Mouse (Mus musculus): ENCODE data around the gene Itpkb.

The Itpkb gene

DNA sequence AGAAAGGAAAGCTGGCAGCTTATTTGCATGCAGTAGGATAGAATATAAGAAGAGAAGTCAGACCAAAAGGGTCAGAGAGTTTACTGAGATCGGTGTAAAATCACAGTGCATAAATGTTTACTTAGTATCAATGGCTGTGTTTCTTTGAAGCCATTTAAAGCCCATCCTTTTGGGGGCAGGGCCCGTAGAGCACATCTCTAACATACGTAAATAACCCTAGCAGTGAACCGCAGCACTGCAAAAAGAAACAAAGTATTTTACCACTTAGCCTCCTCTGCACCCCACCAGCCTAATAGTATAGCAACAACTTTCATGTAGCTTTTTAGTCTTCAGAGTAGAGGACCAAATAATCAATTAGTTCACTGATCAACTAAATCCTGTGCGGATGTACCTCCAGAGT lies 67.4 kb downstream of the Itpkb start:
- DNase-seq (ENCODE audit: low spot score in 2 of 2): no peak

DNA sequence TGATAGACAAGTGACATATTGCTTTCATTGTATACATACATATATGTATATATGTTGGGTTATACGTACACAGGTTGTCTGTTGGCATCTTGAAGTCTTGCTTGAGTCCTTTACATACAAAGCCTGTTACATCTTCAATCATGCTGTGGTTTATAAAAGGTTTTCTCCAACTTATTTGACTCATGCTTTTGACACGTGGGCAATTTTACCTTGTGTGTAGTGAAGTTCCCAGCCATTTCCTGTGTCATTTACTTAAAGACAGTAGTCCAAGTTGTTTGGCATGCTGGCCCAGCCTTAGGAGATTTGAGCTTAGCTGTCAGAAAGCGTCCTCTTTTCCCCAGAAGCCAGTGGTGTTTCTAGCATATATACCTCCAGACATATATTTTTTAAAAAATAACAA lies 68.2 kb downstream of the Itpkb start:
- no peak for DNase-seq (ENCODE audit: low spot score in 2 of 2)

DNA sequence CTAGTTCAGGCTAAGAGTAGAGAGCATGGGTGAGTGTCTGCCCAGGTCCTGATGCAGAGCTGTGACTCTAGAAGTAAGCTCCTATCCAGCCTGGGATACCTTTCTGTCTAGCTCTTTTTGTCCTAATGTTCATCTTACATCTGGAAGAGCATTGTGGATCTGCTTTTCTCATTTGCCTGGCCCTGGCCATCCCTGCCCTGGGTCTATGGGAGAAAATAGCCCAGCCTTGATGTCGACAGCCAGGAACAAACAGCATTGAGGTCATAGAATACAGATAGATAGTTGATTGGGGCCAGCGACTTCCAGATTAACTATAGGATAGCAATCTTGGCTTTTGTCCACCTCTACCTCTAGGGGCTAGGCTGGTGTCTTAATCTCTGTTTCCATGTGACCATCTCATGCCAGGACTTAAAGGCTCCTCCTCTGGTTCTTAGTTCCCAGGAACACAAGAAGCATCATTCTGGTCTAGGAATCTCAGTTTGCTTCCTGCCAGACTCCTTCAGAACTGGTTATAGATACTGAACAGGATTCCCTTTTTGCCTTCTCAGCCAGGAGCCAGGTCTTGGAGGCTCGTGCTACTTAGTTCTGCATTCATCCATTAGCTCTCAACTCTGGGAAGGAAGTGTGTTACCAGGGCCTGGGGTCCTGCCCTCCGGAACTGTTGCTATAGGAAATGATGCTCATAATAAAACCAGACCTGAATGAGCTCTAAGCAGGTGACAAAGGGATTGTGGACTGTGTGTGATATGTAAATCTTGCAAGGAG lies 70.6 kb downstream of the Itpkb start:
- no peak for DNase-seq (ENCODE audit: low spot score in 2 of 2)

DNA sequence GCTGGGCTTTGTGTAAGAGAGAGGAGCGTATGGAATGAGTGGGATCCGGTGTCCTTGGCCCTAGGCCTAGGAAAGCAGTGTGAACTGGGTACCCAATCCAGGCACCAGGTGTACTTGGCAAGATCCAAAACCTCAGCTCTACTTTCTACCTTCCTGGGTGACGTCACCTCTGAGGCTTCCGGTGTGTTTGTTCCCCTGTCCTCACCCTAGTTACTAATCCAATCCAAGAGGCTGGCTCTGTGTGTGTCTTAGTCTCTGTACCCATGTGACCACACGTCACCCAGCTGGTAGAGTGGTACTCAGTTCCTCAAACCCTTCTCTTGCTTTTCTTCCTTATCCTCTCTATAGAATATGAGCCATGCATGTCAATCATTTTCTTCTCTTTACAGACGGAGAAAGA lies 71.4 kb downstream of the Itpkb start:
- DNase-seq (ENCODE audit: low spot score in 2 of 2): no peak

DNA sequence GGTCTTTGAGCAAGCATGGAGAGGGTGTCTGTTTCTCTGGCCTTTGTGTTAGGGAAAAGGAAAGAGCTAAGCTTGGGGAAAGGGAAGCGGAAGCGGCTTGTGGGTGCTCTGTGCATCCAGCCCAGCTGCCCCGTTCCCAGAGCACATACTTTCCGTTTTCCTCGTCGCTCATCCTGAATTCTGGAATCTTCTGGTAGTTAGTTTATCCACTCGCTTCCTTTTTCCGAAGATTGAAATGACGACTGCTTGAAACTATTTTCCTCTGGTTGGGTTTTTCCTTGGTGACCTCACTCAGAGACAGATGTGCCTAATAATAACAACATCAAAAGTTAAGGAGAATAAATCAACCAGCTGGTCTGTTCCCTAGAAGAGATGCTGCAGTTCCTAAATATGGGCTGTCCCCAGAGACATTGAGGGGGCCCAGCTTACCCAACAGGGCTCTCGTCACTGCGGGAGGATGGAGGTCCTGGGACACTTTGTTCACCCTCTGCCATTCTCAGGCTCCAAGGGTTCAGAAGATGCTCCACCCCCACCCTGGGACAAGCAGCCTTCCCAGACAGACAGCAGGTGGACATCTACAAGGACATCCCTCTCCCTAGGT lies 72.3 kb downstream of the Itpkb start:
- no peak for DNase-seq (ENCODE audit: low spot score in 2 of 2)

DNA sequence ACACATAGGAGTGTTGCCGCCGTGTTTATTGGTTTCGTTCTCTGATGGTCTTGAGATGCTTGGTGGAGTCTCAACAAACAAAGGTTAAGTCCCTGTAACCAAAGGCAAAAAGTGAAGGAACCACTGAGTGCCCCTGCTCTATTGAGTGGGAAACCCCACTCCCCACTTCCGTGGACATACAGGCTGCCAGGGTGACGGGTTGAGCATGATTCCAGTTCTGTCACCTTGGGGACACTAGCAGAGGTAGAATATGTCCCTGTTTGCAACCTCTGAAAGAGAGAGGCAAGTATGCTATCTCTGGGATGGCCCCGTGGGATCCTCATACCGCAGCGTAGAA lies 73.0 kb downstream of the Itpkb start:
- no peak for DNase-seq (ENCODE audit: low spot score in 2 of 2)

DNA sequence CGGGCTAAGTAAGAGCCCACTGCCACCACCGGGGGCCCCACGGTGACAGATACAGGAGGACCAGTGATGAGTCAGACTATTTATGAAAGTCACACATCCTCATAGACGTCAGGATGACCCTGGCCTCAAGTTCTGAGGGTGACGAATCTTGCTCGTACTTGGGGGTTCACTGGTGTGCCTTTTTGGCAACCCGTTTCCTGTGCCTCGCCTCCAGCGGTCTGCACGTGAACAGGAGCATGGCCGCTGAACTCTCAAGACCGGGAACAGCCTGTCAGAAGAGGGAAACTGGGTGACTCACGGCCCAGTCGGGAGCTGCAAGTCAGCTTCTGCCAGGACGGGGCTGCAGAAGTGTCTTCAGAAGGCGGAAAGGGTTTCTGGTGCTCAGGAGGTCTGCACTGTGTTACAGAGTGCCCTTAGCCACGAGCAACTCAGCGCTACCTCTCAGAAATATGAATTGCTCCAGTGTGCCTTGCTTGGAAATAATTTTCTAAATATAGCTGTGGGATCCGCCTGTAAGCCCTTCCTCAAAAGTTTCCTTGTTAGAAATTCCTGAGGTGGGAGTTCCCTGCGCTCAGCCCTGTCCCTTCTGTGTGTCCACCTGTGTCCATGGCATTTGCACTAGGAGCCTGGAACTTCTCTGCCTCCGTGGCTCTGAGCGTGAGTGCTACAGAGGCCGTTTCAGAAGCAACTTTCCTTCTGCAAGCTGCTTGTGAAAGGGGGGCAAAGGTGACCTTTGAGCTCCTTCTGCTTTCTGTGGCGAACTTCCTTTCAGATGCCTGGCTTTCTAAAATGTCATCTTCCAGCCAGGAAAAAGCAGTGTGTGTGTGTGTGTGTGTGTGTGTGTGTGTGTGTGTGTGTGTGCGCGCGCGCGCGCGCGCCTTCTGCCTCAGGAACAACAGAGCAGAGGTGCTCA lies 73.7 kb downstream of the Itpkb start:
- peak in 1 of 2 experiments; percentile 5 for DNase-seq (ENCODE audit: low spot score in 2 of 2)

DNA sequence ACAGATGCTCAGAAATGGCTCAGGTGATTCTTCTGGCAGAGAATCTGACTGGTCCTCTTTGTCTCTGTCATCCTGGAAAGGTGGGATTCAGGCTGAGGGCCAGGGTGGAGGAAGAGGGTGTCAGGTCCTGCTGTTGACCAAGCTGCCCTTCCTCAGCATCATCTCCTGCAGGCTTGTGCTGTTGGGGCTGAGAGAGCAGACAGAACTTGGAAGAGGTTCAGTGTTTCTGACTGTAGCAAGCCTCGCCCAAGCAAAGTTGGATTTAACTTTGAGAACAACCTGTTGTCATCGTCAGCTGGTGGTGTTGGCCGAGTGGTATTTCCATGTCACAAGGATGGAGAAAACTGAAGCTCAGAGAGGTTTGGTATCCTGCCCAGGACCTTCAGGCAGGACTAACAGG lies 74.4 kb downstream of the Itpkb start:
- no peak for DNase-seq (ENCODE audit: low spot score in 2 of 2)

DNA sequence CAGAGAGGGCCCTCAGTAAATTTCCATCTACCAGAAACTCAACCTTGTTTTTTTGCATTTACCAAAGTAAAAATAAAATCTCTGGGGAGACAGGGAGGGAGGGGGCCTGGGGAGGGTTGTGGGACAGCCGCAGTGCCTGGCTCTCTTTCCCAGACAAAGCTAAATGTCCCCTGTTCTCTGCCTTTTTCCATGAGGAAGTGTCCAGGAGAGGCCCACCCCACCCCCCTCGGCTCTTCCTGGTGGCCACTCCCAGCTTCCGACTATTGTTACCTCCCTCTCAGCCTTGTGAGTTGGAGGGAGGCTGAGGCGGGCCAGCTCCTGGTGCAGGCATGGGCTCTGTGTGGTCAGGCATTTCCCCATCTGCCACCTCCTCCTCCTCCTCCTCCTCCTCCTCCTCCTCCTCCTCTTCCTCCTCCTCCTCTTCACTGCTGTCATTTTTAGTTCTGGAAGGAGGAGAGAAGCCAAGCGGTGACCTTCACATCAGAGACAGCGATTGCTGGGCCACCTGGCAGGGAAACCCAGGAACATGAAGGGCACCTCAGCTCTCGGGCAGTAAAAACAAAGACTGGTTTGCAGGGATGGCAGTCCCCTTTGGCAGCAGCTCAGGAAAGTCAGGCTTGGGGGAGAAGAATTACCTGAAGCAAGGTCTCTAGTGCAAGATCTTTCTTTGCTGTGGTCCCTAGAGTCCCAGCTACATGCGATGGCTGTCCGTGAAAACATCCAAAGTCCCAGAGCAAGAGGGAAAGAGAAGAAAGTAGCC lies 75.5 kb downstream of the Itpkb start:
- DNase-seq (ENCODE audit: low spot score in 2 of 2): no peak

DNA sequence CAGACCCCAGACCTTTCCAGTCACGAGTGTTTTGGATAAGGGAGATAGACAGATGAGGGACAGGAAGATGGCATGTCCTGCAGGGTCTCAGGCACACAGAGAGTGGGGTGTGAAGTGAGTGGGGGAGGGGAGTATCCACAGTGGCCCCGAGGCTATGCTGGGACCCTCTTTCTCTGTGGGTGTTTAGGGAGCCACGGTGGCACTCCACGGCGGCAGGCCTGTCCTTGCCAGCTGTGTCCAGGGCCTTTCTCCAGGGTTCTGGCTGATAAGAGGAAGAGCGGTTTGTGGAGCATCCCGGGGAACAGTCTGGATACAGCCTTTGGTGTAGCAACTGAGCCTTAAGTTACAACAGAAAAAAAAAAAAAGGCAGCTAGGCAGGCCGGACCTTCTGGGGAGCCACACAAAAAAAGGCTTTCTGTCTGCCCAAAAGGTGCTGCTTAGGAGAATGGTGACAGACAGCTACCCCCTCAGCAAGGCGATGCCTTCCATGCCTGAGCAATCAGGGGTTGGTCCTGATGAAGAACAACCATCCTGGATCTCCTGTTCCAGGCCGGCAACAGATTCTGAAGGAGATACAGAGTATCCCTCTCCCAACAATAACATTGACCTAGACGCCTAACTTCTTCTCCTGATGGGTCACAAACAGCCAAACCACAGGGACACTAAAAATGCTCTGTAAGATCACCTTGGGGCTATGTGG lies 76.2 kb downstream of the Itpkb start:
- DNase-seq (ENCODE audit: low spot score in 2 of 2): no peak

DNA sequence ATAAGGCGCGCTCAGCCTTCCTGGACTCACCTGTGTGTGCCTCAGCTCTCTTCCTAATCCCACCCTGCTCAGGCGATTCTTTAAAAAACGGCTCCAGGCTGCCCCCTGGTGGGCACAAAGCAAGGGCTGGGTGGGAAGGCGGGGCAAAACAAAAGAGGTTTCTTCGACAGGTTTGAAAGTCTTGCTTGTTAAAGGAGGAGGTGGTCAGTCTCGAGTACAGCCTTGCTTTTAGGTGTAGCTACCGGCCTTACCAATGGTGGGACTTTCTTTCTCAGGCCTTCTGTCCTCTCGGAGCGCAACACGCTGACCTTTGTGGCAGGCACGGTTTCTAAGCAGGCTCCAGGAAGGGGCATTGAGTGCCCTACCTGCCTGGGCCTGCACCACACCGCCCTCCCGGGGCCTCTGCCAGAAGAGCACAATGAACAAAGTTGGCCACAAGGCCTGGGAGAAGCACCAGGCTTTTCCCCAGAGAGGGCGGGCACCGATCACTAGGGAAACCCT lies 76.9 kb downstream of the Itpkb start:
- no peak for DNase-seq (ENCODE audit: low spot score in 2 of 2)

DNA sequence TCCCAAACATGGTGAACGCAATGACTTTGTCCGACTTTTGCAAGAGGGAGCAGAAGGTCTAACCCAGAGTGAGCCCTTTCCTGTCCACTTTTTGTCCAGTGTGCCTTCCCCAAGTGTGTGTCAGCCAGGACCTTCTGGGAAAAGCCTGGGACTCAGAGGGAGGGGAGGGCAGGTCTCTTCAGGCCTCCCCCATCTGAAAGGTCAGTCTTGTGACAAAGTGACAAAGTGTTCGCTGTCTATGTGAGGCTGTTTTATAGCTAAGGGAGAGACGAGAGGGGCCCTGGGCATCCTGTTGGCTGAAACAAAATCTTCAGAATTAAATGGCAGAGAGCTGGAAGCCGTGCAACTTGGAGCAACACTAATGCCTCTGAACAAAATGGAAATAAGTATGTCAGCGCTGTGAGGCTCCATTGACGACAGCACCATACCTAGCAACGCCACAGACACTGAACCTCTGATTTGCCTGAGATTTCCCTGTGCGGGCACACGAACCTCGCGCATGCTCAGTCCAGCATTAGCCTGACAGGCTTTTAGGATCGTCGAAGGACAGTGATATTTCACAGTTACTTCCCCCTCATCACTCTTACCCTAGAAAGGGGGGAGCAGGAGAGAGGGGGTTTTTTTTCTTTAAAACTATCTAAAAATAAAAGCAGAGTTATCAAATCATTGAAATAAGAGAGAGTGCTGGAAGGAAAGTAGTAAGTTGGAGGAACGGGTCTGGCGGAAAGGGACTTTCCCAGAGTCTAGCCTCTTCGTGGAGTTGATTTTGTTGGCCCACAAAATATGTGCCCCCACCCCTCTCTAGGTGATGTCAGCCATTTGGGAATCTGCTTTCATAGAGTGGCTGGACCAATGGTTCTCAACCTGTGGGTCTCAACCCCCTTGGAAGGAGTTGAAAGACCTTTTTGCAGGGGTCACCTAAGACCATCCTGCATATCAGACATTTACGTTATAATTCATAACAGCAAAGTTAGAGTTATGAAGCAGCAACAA lies 77.7 kb downstream of the Itpkb start:
- DNase-seq (ENCODE audit: low spot score in 2 of 2): peak in 1 of 2 experiments; percentile 15

DNA sequence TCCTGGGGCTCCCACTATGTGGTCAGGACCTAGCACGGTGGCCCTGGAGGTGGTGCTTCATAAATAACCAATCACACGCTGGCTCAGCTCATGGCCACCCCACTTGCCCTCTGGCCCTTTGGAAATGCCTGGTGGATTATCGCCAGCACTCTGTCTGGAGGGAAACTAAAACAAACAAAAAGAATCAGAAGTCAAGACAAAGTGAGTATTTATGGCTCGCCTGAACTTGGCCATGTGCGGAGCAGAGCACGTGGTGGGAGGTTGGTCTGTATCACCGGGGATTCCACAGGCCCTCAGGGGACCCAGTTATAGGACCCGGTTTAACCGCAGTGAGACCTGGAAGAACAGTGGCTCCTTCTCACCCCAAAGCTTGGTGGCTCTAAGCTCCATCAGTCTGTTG lies 78.5 kb downstream of the Itpkb start:
- DNase-seq (ENCODE audit: low spot score in 2 of 2): no peak

DNA sequence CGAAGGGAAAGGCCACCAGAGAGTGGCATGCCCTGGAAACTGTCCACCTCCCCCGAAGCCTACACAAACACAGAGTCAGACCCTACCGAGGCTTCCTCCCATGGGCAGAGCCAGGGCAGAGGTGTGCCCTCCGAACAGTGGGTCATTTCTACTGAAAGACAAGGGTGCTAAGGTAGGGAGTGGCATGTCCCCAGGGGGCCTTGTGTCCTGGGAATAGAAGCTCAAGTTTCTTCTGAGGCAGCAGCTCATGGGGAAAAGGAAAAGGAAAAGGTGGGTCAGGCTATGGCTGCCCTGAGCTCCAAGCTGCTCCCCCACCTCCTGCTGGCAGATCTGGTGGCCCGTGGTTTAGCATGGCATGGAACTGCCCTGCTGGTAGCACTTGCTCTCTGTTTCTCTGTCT lies 79.5 kb downstream of the Itpkb start:
- DNase-seq (ENCODE audit: low spot score in 2 of 2): no peak

DNA sequence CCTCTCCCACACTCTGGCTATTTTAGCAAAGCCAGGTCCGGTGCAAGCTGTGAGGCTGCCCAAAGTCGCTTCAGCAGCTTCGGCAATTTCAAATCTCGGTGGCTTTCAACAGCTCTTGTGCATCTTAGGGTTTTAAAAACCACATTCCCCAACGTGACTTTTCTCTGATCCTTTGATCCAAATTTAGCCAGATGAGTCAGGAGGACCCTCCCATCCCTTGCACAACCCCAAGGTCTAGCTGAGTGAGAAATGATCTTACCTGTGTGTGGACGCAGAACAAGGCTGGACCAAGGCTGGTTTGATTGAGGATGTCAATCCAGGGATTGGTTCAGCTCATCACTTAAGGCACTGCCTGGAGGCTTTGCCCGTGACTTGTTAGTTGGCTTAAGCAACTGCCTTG lies 80.0 kb downstream of the Itpkb start:
- no peak for DNase-seq (ENCODE audit: low spot score in 2 of 2)

DNA sequence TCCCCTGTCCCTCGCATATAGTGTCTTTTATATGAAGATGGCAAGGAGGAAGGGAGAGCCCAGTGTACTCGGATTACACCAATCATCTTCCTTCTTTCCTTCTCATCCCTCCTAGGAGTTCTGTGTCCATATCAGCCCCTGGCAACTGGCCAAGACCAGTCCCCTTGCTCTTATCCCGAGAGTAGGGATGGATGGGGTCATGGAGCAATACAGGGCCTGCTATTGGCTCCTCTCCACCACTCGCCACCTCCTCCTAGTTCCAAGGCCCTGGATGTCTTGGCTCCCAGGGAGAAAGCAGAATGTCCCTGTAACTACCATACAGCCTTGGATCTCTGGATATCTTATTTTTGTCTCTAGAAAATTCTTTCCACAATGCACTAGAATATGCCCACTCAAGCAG lies 84.8 kb downstream of the Itpkb start:
- no peak for DNase-seq (ENCODE audit: low spot score in 2 of 2)

DNA sequence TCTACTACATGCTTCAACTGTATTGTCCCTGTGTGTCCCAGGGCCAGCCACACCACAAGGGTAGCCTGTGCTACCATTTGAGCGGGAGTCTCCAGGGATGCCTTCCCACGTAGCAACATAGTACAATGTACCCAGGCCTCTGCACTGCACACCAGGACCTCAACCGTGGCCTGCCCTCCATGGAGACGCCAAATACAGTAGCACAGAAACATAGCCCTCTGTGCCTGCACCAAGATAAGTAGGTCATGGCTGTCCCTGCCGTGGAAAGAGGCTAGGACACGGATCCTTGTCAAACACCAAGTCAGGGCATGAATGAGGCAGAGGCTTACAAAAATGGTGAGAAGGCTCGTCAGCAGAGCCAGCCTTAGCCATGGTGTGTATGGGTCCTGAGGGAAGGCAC lies 85.6 kb downstream of the Itpkb start:
- no peak for DNase-seq (ENCODE audit: low spot score in 2 of 2)

DNA sequence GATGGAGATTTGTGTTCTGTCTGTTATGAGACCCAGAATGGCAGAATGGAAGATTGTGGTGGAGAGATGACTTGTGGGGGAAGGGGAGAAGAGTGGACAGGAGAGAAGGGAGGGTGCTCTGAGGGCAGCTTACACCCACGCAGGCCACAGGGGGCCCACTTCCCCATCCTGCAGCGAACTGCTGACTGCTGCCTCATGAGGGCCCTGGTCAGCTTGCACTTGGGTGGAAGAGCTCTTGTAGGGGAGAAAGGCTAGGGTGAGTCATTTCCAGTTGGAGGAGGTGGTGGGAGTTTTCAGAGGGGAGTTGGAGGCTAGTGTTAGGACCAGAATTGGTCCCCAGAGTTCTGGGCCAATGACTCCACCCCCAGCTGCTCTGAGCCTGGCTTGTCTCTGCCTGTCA lies 86.8 kb downstream of the Itpkb start:
- no peak for DNase-seq (ENCODE audit: low spot score in 2 of 2)

DNA sequence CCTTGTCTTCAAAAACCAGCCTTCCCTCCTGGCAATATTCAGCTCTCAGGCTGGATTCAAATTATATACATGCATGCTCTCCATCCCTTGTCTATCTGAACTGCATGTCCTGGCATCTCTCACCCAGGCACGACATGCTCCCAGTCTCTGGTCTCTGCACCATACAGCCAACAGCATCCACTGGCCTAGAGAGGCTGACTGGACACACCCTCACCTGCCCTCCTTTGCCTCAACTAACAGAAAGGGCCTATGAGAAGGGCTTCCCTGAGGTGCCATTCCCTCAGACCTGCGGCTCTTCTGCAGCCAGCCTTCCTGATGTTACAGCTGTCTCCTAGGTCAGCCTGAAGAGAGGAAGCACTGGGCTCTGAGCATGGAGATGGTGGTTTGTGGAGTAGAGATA lies 88.8 kb downstream of the Itpkb start:
- DNase-seq (ENCODE audit: low spot score in 2 of 2): no peak

Data from right cerebral cortex, adult 2 months (tissue).